In genomic region chr6:99378997-99379710, GRCm38 (mm10) we compare ENCODE assay signal across 9 mouse cellular contexts.
DNase-seq lines count a peak whose midpoint lies in the region; ATAC-seq and TF ChIP-seq lines count a peak whose summit lies in the region.
"Had no signal": no experiment of that assay in that cellular context is flagged by ENCODE, and none has a peak within 500 bp of the region (broad histone marks: within the 10 kb centered on the region; RNA-seq: fewer than 3 reads in every experiment).

No protein-coding gene starts in this region.

- peaks cover 34% of the 10 kb centered on the region for H3K4me1 ChIP-seq in spleen, adult 2 months (ENCODE audit: control insufficient read depth, insufficient read depth, insufficient read length)
- H3K4me1 ChIP-seq in heart, embryonic 11.5 days (ENCODE audit: control insufficient read depth, insufficient read depth, low read length) = peaks cover 41% of the 10 kb centered on the region
- peaks cover 7% of the 10 kb centered on the region; the same call in 1 of the 2 replicates for H3K4me1 ChIP-seq in stomach, postnatal 0 days (replicated peaks; ENCODE audit: control insufficient read depth, insufficient read depth)
- H3K4me1 ChIP-seq in hindbrain, embryonic 13.5 days (replicated peaks) = peaks cover 40% of the 10 kb centered on the region

- H3K9ac ChIP-seq in heart, embryonic 11.5 days (ENCODE audit: low read depth, low read length) = no peak overlapping the region
- H3K9ac ChIP-seq in stomach, postnatal 0 days (ENCODE audit: low read length) = no peak overlapping the region
- no peak overlapping the region for H3K9ac ChIP-seq in hindbrain, embryonic 13.5 days

- no peak overlapping the region for H3K4me2 ChIP-seq in heart, embryonic 11.5 days
- H3K4me2 ChIP-seq in stomach, postnatal 0 days (replicated peaks; ENCODE audit: low read depth) = no peak overlapping the region
- no peak overlapping the region for H3K4me2 ChIP-seq in hindbrain, embryonic 13.5 days

- peak overlapping the region; percentile 77 for H3K27ac ChIP-seq in spleen, adult 2 months (ENCODE audit: insufficient read depth, low read length)
- 0 out of 2 replicates have a peak overlapping the region, but pooled peaks have one; percentile 59 for H3K27ac ChIP-seq in heart, embryonic 11.5 days (ENCODE audit: low read depth, low read length)
- H3K27ac ChIP-seq in stomach, postnatal 0 days (replicated peaks) = 0 out of 2 replicates have a peak overlapping the region, but pooled peaks have one; percentile 8
- no peak overlapping the region for H3K27ac ChIP-seq in hindbrain, embryonic 13.5 days

- H3K4me3 ChIP-seq in spleen, adult 2 months (ENCODE audit: extremely low read depth, insufficient read depth, insufficient read length) = no peak overlapping the region
- H3K4me3 ChIP-seq in heart, embryonic 11.5 days (ENCODE audit: low read depth, low read length) = no peak overlapping the region
- no peak overlapping the region for H3K4me3 ChIP-seq in stomach, postnatal 0 days (ENCODE audit: low read depth, low read length)
- H3K4me3 ChIP-seq in hindbrain, embryonic 13.5 days = no peak overlapping the region

- ATAC-seq in heart, embryonic 11.5 days (replicated peaks; ENCODE audit: insufficient number of reproducible peaks, low FRiP score, low TSS enrichment) = peak; percentile 81
- ATAC-seq in stomach, postnatal 0 days (ENCODE audit: low FRiP score, low TSS enrichment) = 0 out of 2 replicates have a peak, but pooled peaks have one; percentile 14
- ATAC-seq in hindbrain, embryonic 13.5 days (ENCODE audit: low FRiP score) = no peak

- TF ChIP-seq CTCF in spleen, adult 2 months (IDR thresholded peaks at IDR 0.05; ENCODE audit: extremely low read depth, insufficient read depth, insufficient read length, insufficient replicate concordance) = no peak
- no peak for TF ChIP-seq CTCF in stomach, postnatal 0 days (IDR thresholded peaks at IDR 0.05; ENCODE audit: low read depth)

- no peaks in the 10 kb centered on the region for H3K36me3 ChIP-seq in spleen, adult 2 months (ENCODE audit: control insufficient read depth, insufficient read depth, low read length)
- H3K36me3 ChIP-seq in heart, embryonic 11.5 days (ENCODE audit: control insufficient read depth, insufficient read depth, low read length) = no peaks in the 10 kb centered on the region
- H3K36me3 ChIP-seq in stomach, postnatal 0 days (ENCODE audit: control insufficient read depth, insufficient read depth, low read length) = no peaks in the 10 kb centered on the region
- no peaks in the 10 kb centered on the region for H3K36me3 ChIP-seq in hindbrain, embryonic 13.5 days

- 77% methylated on average over 7 of the region's 7 CpGs for WGBS in spleen, adult 2 months
- 67% methylated on average over 7 of the region's 7 CpGs for WGBS in heart, embryonic 11.5 days (ENCODE audit: insufficient replicate concordance)
- whole genome bisulfite sequencing in stomach, postnatal 0 days = 65% methylated on average over 7 of the region's 7 CpGs
- WGBS in hindbrain, embryonic 13.5 days = 69% methylated on average over 7 of the region's 7 CpGs

- TF ChIP-seq POLR2A in spleen, adult 2 months (IDR thresholded peaks at IDR 0.05; ENCODE audit: low read depth, low read length) = no peak

- H3K9me3 ChIP-seq in heart, embryonic 11.5 days (replicated peaks; ENCODE audit: control insufficient read depth, low read length) = no peaks in the 10 kb centered on the region
- H3K9me3 ChIP-seq in stomach, postnatal 0 days (ENCODE audit: control insufficient read depth, low read length) = no peaks in the 10 kb centered on the region
- H3K9me3 ChIP-seq in hindbrain, embryonic 13.5 days = no peaks in the 10 kb centered on the region

- no peak for DNase-seq in spleen, adult 2 months (ENCODE audit: low read depth in 1 of 2, low spot score in 2 of 2)
- DNase-seq in spleen, adult 12 weeks (ENCODE audit: low spot score) = no peak
- peak; percentile 68 for DNase-seq in kidney, postnatal 10 days
- DNase-seq in stomach, postnatal 0 days (ENCODE audit: low spot score) = no peak
- no peak for DNase-seq in layer of hippocampus, postnatal 14 days (ENCODE audit: low spot score in 2 of 2)
- DNase-seq in cerebellum, adult 8-10 months = no peak
- DNase-seq: right cerebral cortex, adult 18-20 months had no signal

- H3K27me3 ChIP-seq in spleen, adult 2 months (ENCODE audit: control insufficient read depth, insufficient read depth, low read length) = no peaks in the 10 kb centered on the region
- no peaks in the 10 kb centered on the region for H3K27me3 ChIP-seq in heart, embryonic 11.5 days (ENCODE audit: control insufficient read depth, insufficient read depth, low read length)
- H3K27me3 ChIP-seq in stomach, postnatal 0 days (ENCODE audit: control insufficient read depth, insufficient read depth, low read length) = no peaks in the 10 kb centered on the region
- H3K27me3 ChIP-seq in hindbrain, embryonic 13.5 days = no peaks in the 10 kb centered on the region

- no peak for TF ChIP-seq EP300 in stomach, postnatal 0 days (optimal IDR thresholded peaks at IDR 0.05)
